Mouse (Mus musculus) liver, embryonic 14.5 days (tissue): ENCODE data around the gene P3h3. TPM values are rescaled to one million over a fixed set of nuclear protein-coding genes. Genes with fewer than 3 reads are reported as not detected.
A peak's percentile ranks its signal among the peaks of the same experiment; 100 is the strongest.

ENCODE experiments used
- ATAC-seq: fragments of 200-750 bp; cut with Nextera tagmentation; 2 replicates; pipeline ENCODE4 v1.8.0; 2017; ENCODE audit warnings: moderate number of reproducible peaks, mild to moderate bottlenecking, moderate library complexity; ENCODE audit not compliant: insufficient read depth
- DNase-seq, 3 experiments: peaks; one replicate each; pipeline ENCODE4 v3.0.0-alpha.2; 2012 to 2013; ENCODE audit warnings: low read depth in 3 of 3, low spot score in 3 of 3
- H3K27ac ChIP-seq: fragments of 300-500 bp; sonication (generic); 2 replicates; pipeline ENCODE4 v1.5.1; 2014; ENCODE audit warnings: moderate library complexity, mild to moderate bottlenecking, control low read depth, inconsistent platforms
- H3K27me3 ChIP-seq: fragments of 300-500 bp; sonication (generic); 2 replicates; pipeline ENCODE4 v1.6.1; 2014; ENCODE audit warnings: mild to moderate bottlenecking, low read length, moderate library complexity; ENCODE audit not compliant: control insufficient read depth, insufficient read depth
- H3K36me3 ChIP-seq: fragments of 300-500 bp; sonication (generic); replicated peaks from 2 replicates; pipeline ENCODE4 v1.6.1; 2014; ENCODE audit warnings: low read depth; ENCODE audit not compliant: control insufficient read depth, insufficient read depth
- H3K4me1 ChIP-seq, 2 experiments: fragments of 200-500 bp in 1 of 2; fragments of 300-500 bp in 1 of 2; sonication (generic) in 1 of 2; replicated peaks; 2 replicates each; pipeline ENCODE4 v1.6.1; 2012 to 2014; ENCODE audit warnings: antibody characterized with exemption in 1 of 2, inconsistent platforms in 1 of 2, low read length in 1 of 2; ENCODE audit not compliant: control insufficient read depth in 2 of 2, insufficient read depth in 2 of 2
- H3K4me2 ChIP-seq: fragments of 300-500 bp; sonication (generic); 2 replicates; pipeline ENCODE4 v1.6.1; 2014; ENCODE audit warnings: low read depth, mild to moderate bottlenecking, control low read depth, moderate library complexity
- H3K4me3 ChIP-seq, 2 experiments: fragments of 200-500 bp in 1 of 2; fragments of 300-500 bp in 1 of 2; sonication (generic) in 1 of 2; 2 replicates each; pipeline ENCODE4 v1.5.1; 2012 to 2014; ENCODE audit warnings: low read depth in 2 of 2, low read length in 2 of 2, mild to moderate bottlenecking in 2 of 2, control low read depth in 1 of 2, inconsistent platforms in 1 of 2, moderate library complexity in 1 of 2; ENCODE audit not compliant: insufficient read depth in 1 of 2
- H3K9ac ChIP-seq: fragments of 300-500 bp; sonication (generic); replicated peaks from 2 replicates; pipeline ENCODE4 v1.6.1; 2014; ENCODE audit warnings: mild to moderate bottlenecking, control low read depth, moderate library complexity
- H3K9me3 ChIP-seq: fragments of 300-500 bp; sonication (generic); 2 replicates; pipeline ENCODE4 v1.6.1; 2016; ENCODE audit warnings: low read length, mixed read lengths; ENCODE audit not compliant: control insufficient read depth
- CTCF ChIP-seq: IDR thresholded peaks from 2 replicates; pipeline ENCODE4 v1.5.1; 2016; ENCODE audit warnings: antibody characterized with exemption, low read depth, control low read depth
- EP300 ChIP-seq: IDR thresholded peaks from 2 replicates; pipeline ENCODE4 v1.6.1; 2016; ENCODE audit warnings: antibody characterized with exemption, low read depth
- WGBS: fragments of 180-500 bp; shearing (Covaris S2); extraction: QIAGEN DNeasy Blood & Tissue Kit; methylation state at CpG from one replicate; pipeline ENCODE4 v1.1.7; 2014; ENCODE audit not compliant: insufficient replicate concordance; 5-methylcytosine and 5-hydroxymethylcytosine counted together
- polyA plus RNA-seq, 2 experiments: library from polyadenylated mRNA; depleted of rRNA in 1 of 2; stranded (reverse) in 1 of 2; unstranded in 1 of 2; fragments of >200 nt; fragmentation: Nextera tagmentation in 1 of 2; extraction: Ambion mirVana in 1 of 2; gene quantifications; 2 replicates each; pipeline versions ENCODE4 v1.2.1 to v1.2.3; 2012 to 2014

The P3h3 gene
- 3.2 and 3.5 TPM in 2 replicates for polyA plus RNA-seq (2012; rRNA removed)
- polyA plus RNA-seq (2014; fragmentation: Nextera tagmentation; extraction: Ambion mirVana), result 0.83 and 0.88 TPM in 2 replicates

DNA sequence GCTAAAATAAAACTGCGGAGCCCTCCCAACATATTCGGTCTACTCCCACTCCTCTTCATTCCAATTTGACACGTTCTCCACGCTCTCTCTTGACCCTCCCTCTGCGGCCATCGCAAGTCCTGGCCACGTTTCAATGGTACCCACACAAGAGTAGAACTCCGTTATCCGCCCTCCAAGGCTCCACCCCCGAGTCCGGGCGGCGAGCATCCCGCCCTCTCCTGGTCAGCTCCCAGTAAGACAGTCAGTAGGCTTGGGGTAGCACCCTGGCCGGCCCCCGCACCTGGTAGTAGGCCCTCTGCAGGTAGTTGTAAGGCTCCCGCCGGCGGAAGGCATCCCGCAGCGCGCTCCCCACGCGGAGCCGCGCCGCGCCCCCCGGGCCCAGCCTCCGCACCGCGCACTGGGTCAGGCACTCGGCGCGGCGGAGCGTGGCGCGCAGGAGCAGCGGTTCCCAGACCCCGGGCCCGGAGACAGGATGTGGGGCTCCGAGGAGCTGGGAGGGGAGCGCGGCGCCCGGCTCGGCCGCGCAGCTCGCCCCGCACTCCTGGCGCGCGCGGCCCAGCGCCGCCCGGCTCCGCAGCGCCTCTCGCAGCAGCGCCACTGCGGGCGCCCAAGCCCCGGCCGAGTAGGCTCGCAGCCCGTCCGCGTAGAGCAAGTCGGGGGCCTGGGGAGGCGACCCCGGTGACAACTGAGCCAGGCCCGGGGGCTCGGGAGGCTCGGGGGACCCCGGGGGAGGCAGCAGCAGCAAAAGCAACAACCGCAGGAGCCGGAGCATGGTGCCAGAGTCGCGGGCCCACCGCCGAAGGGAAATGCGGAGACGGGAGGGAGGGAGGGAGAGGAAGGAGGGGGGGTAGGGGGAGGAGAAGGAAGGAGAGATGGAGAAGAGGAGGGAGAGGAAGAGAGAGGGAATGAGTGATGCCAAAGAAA is at the start of gene P3h3:
Gene P3h3 (minus strand): TSS at position 837 of the 924 bp plus-strand sequence.
- Histone ChIP-seq H3K27me3 (peaks cover 52% of the 10 kb centered on the region), H3K4me1 (no peaks in the 10 kb centered on the region), H3K9me3 (no peaks in the 10 kb centered on the region), H3K4me2 (peak within 1 kb of the TSS; percentile 65), H3K36me3 (no peaks in the 10 kb centered on the region), H3K9ac (no peak within 1 kb of the TSS), H3K4me3 (peak within 1 kb of the TSS; percentile 13 to 54), H3K27ac (no peak within 1 kb of the TSS)
- ATAC-seq (peak; percentile 57; the same call in 1 of the 2 replicates), DNase-seq (peak in 2 of 3 experiments; percentile 9)
- 1% methylated on average over 83 of the region's 86 CpGs for WGBS
- TF ChIP-seq EP300 (no peak), CTCF (peak; percentile 71)

DNA sequence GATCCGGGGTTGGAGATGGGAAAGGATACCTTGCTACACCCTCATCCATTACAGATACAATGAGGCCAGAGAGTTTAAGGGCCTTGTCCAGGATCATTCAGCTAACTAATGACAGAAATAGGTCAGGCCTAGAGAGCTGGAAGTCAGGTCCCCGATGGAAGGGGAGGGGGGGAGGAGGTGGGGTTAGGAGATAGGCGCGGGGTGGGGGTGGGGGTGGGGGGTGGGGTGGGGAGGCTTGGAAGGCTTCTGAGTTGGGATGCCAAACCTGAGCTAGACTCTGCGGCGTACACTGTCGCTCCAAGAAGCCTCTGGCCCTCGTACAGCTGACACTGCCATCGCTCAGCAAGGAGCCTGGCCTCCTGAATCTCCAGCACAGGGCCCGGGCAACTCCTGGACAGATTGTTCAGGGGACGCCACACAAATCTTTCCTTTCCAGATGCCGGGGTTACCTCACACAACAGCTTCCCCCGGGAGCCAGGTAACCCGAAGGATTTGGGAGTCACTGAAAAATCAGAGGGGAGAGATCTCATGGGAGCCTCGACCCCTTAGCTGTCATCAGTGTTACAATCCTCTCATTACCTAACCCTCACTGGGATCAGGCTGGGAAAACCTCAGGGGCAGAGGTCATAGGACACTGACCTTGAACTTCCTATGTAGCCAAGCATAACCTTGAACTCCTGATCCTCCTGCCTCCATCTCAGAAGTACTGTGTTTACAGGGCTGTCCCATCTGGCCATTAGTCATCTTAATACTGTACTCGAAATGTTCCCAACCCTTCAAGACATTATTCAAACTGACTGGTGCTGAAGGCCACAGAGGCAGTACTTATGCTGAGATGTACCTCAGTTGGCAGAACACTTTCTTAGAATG is 47.7 kb upstream of the P3h3 start:
- Histone ChIP-seq H3K27ac (no peak overlapping the region), H3K36me3 (no peaks in the 10 kb centered on the region), H3K9me3 (no peaks in the 10 kb centered on the region), H3K4me3 (no peak overlapping the region), H3K9ac (no peak overlapping the region), H3K4me2 (no peak overlapping the region), H3K27me3 (peaks cover 13% of the 10 kb centered on the region), H3K4me1 (peaks cover 0 to 5% of the 10 kb centered on the region in 2 experiments; a peak in 2 of 4 replicates)
- no peak for ATAC-seq
- WGBS, result 56% methylated on average over 16 of the region's 16 CpGs
- no peak for DNase-seq
- no peak for TF ChIP-seq CTCF
- TF ChIP-seq EP300, result no peak

DNA sequence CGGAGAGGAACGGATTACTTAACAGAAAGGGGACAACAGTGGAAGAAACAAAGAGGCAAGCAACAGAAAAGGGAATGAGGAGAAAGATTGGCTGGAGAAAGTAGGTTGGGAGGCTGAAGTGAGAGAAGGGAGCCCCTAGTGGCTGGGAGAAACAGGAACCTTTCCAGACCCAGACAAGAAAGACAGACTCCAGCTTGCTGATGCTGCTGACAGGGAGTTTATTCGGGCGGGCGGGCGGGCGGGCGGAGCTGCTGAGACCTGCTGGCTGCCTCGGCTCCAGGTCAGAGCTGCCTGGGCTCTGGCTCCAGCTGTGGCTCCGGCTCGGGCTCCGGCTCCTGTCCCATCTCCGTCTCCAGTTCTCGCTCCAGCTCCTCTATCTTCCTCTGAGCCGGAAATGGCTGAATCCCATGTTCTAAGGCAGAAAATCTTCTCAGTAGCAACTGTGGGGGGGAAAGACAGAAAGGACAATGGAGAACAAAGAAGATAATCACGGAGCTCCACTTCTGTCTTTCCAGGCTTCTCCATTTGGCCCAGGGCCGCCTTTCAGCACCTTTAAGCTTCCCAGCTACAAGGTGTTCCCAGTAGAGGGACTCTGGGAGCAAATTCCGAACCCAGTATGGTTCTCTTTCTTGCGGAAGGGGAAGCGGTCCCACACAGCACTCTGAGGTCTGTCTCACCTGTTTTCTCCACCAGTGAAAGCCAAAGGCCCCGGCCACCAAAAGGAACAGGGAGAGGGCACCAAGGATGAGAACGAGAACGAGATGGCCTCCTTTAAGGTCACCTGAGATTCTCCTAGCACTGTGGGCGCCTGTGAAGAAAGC is 46.8 kb upstream of the P3h3 start:
- peak; percentile 64 for TF ChIP-seq CTCF
- no peak for TF ChIP-seq EP300
- peak overlapping the region; percentile 96 for H3K4me2 ChIP-seq
- DNase-seq, result peak; percentile 47 to 60 (median 51)
- WGBS, result 23% methylated on average over 24 of the region's 24 CpGs
- peak overlapping the region; percentile 60; the same call in 1 of the 2 replicates for H3K9ac ChIP-seq
- peak; percentile 68 for ATAC-seq
- peak overlapping the region; percentile 63 for H3K27ac ChIP-seq
- no peaks in the 10 kb centered on the region for H3K9me3 ChIP-seq
- H3K36me3 ChIP-seq, result no peaks in the 10 kb centered on the region
- peaks cover 4% of the 10 kb centered on the region for H3K27me3 ChIP-seq
- H3K4me1 ChIP-seq, result peaks cover 0 to 5% of the 10 kb centered on the region in 2 experiments; a peak in 2 of 4 replicates
- H3K4me3 ChIP-seq, result peak overlapping the region; percentile 63 to 68

DNA sequence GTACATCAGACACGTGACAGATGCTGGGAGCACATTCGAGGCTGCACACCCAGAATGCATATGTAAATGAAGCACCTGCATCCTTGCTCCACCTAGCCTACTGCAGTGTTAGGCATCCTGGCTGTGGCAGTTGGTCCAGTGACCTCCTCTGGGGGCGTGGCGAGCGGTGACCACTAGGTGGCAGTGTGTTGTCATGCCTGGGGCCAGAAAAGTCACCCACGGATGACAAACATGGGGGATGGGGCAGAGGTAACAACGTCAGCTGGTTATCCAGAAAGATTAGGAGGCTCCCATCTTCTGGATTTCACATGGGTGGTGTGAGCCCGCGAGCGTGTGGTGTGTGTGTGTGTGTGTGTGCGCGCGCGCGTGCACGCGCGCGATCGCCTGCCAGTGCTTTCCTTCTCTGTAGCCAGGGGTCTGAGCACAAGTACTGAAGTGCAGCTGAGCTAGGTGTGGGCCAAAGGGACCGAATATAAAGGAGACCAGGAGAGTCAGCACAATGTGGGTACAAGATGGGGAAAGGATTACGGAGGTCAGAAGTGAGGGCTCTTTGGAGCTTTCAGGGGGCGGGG is 46.1 kb upstream of the P3h3 start:
- ATAC-seq, result peak; percentile 80
- Histone ChIP-seq H3K4me3 (peak overlapping the region; percentile 63 to 68), H3K9ac (peak overlapping the region; percentile 60), H3K27me3 (no peaks in the 10 kb centered on the region), H3K4me2 (peak overlapping the region; percentile 96), H3K36me3 (no peaks in the 10 kb centered on the region), H3K27ac (peak overlapping the region; percentile 63), H3K9me3 (no peaks in the 10 kb centered on the region), H3K4me1 (peaks cover 0 to 5% of the 10 kb centered on the region in 2 experiments; a peak in 2 of 4 replicates)
- TF ChIP-seq CTCF (peak; percentile 99), EP300 (no peak)
- peak; percentile 71 to 77 (median 74) for DNase-seq
- WGBS, result under 1% methylated on average over 23 of the region's 23 CpGs
